ENCODE assay signal across 12 mouse cellular contexts in genomic region chr14:48674036-48674831, GRCm38 (mm10). TPM values are rescaled to one million over a fixed set of nuclear protein-coding genes. Genes with fewer than 3 reads are reported as not detected.
DNase-seq lines count a peak whose midpoint lies in the region; ATAC-seq and TF ChIP-seq lines count a peak whose summit lies in the region.
"Had no signal": no experiment of that assay in that cellular context is flagged by ENCODE, and none has a peak within 500 bp of the region (broad histone marks: within the 10 kb centered on the region; RNA-seq: fewer than 3 reads in every experiment).

No protein-coding gene starts in this region.

- no peaks in the 10 kb centered on the region for H3K36me3 ChIP-seq in heart, embryonic 10.5 days
- no peaks in the 10 kb centered on the region for H3K36me3 ChIP-seq in ES-E14 (ENCODE audit: control insufficient read depth, insufficient read depth, low read length, poor library complexity, severe bottlenecking)
- no peaks in the 10 kb centered on the region for H3K36me3 ChIP-seq in forebrain, embryonic 11.5 days (ENCODE audit: control insufficient read depth, insufficient read depth, low read length)
- no peaks in the 10 kb centered on the region for H3K36me3 ChIP-seq in limb, embryonic 14.5 days (ENCODE audit: control insufficient read depth, insufficient read depth, low read length)
- H3K36me3 ChIP-seq: liver, embryonic 12.5 days had no signal

- H3K9me3 ChIP-seq in heart, embryonic 10.5 days: no peaks in the 10 kb centered on the region
- no peaks in the 10 kb centered on the region for H3K9me3 ChIP-seq in ES-E14 (ENCODE audit: control insufficient read depth, insufficient read depth, low read depth, low read length)
- no peaks in the 10 kb centered on the region for H3K9me3 ChIP-seq in forebrain, embryonic 11.5 days (ENCODE audit: control insufficient read depth, low read length)
- H3K9me3 ChIP-seq in limb, embryonic 14.5 days (ENCODE audit: control insufficient read depth, low read length): no peaks in the 10 kb centered on the region
- H3K9me3 ChIP-seq: liver, embryonic 12.5 days had no signal

- no peak for TF ChIP-seq POLR2A in limb, embryonic 14.5 days (IDR thresholded peaks at IDR 0.05; ENCODE audit: borderline replicate concordance, extremely low read depth, insufficient read depth, insufficient read length)

- ATAC-seq in forebrain, embryonic 11.5 days (replicated peaks; ENCODE audit: low FRiP score): peak; percentile 51
- ATAC-seq in limb, embryonic 14.5 days (ENCODE audit: low FRiP score, low read depth): no peak
- no peak for ATAC-seq in megakaryocyte, adult 5-6 weeks (ENCODE audit: poor library complexity, severe bottlenecking)
- ATAC-seq: CD4-positive, CD25-positive, alpha-beta regulatory T cell, adult 4 months; intestine, embryonic 16.5 days; liver, embryonic 12.5 days had no signal

- H3K4me2 ChIP-seq in forebrain, embryonic 11.5 days (ENCODE audit: low read depth, low read length, severe bottlenecking): peak overlapping the region; percentile 75
- H3K4me2 ChIP-seq in limb, embryonic 14.5 days (replicated peaks; ENCODE audit: low read depth, low read length, severe bottlenecking): peak overlapping the region; percentile 17; the same call in 1 of the 2 replicates

- WGBS in heart, embryonic 10.5 days: 1% methylated on average over 36 of the region's 36 CpGs
- WGBS in forebrain, embryonic 11.5 days: 2% methylated on average over 36 of the region's 36 CpGs
- WGBS in limb, embryonic 14.5 days: 1% methylated on average over 36 of the region's 36 CpGs

- H3K4me1 ChIP-seq in heart, embryonic 10.5 days: peaks cover 13% of the 10 kb centered on the region
- peaks cover 3 to 4% of the 10 kb centered on the region in 2 experiments; a peak in 2 of 4 replicates for H3K4me1 ChIP-seq in ES-E14 (ENCODE audit: control insufficient read depth in 2 of 2, insufficient read depth in 2 of 2, low read length in 2 of 2, poor library complexity in 1 of 2)
- peaks cover 14% of the 10 kb centered on the region for H3K4me1 ChIP-seq in forebrain, embryonic 11.5 days (replicated peaks; ENCODE audit: control insufficient read depth, insufficient read depth, low read length)
- peaks cover 7% of the 10 kb centered on the region; the same call in 1 of the 2 replicates for H3K4me1 ChIP-seq in limb, embryonic 14.5 days (ENCODE audit: control insufficient read depth, insufficient read depth, low read length)

- H3K9ac ChIP-seq in ES-E14 (ENCODE audit: insufficient read depth, low read depth, low read length, poor library complexity, severe bottlenecking): peak overlapping the region; percentile 44
- H3K9ac ChIP-seq in forebrain, embryonic 11.5 days (ENCODE audit: low read length): peak overlapping the region; percentile 82
- H3K9ac ChIP-seq in limb, embryonic 14.5 days (ENCODE audit: low read depth, low read length, severe bottlenecking): no peak overlapping the region
- H3K9ac ChIP-seq: liver, embryonic 12.5 days had no signal

- H3K27ac ChIP-seq in heart, embryonic 10.5 days: no peak overlapping the region
- H3K27ac ChIP-seq in ES-E14 (ENCODE audit: insufficient read depth, low read depth, low read length, poor library complexity, severe bottlenecking): no peak overlapping the region
- peak overlapping the region; percentile 62 for H3K27ac ChIP-seq in forebrain, embryonic 11.5 days (ENCODE audit: low read depth, low read length)
- H3K27ac ChIP-seq in limb, embryonic 14.5 days (replicated peaks; ENCODE audit: low read depth, low read length): no peak overlapping the region
- H3K27ac ChIP-seq: liver, embryonic 12.5 days had no signal

- DNase-seq in heart, embryonic 10.5 days (ENCODE audit: low spot score): no peak
- DNase-seq in heart, adult 9 months (ENCODE audit: low spot score in 2 of 2): no peak
- DNase-seq in ES-E14 (ENCODE audit: low read depth, low spot score): no peak
- peak; percentile 64 for DNase-seq in forebrain, embryonic 11.5 days (ENCODE audit: low spot score)
- no peak for DNase-seq in limb, embryonic 14.5 days (ENCODE audit: low spot score)
- DNase-seq in testis, postnatal 14 days (ENCODE audit: low spot score): no peak
- no peak for DNase-seq in ovary, postnatal 10 days (ENCODE audit: low spot score)
- DNase-seq: adrenal gland, postnatal 25 days had no signal

- peaks cover 79% of the 10 kb centered on the region for H3K27me3 ChIP-seq in heart, embryonic 10.5 days (ENCODE audit: insufficient read depth, poor library complexity, severe bottlenecking)
- H3K27me3 ChIP-seq in forebrain, embryonic 11.5 days (ENCODE audit: control insufficient read depth, insufficient read depth, low read length): peaks cover 33% of the 10 kb centered on the region
- H3K27me3 ChIP-seq in limb, embryonic 14.5 days (ENCODE audit: control insufficient read depth, insufficient read depth, low read length): peaks cover 80% of the 10 kb centered on the region

- in situ Hi-C loops in ES-E14 (cut with MboI; ENCODE audit: low sequenced_read_pairs in 2 of 2, unreplicated experiment in 2 of 2): no loop called here

- peak overlapping the region; percentile 50 for H3K4me3 ChIP-seq in heart, embryonic 10.5 days
- peak overlapping the region; percentile 61 to 69 for H3K4me3 ChIP-seq in ES-E14 (ENCODE audit: insufficient read depth in 1 of 2, low read depth in 1 of 2, low read length in 2 of 2, poor library complexity in 1 of 2, severe bottlenecking in 1 of 2)
- peak overlapping the region; percentile 35 for H3K4me3 ChIP-seq in forebrain, embryonic 11.5 days (ENCODE audit: low read depth, low read length)
- H3K4me3 ChIP-seq in limb, embryonic 14.5 days (replicated peaks; ENCODE audit: low read length): peak overlapping the region; percentile 19
- H3K4me3 ChIP-seq: liver, embryonic 12.5 days had no signal

TF ChIP-seq in ES-E14, 5 proteins besides CTCF, POLR2A, EP300 and RAD21:
- TF ChIP-seq HCFC1 (IDR thresholded peaks at IDR 0.05; ENCODE audit: borderline replicate concordance, insufficient read depth, low read length): no peak
- TF ChIP-seq ZNF384 (IDR thresholded peaks at IDR 0.05; ENCODE audit: low read depth, low read length): no peak
- no peak for TF ChIP-seq CHD2 (IDR thresholded peaks at IDR 0.05; ENCODE audit: low read depth, low read length)
- no peak for TF ChIP-seq MAFK (IDR thresholded peaks at IDR 0.05; ENCODE audit: insufficient read depth, low read depth, low read length)
- no peak for TF ChIP-seq ZC3H11A (IDR thresholded peaks at IDR 0.05; ENCODE audit: borderline replicate concordance, low read depth, low read length)

RNA-seq across cellular contexts. Expression of gene Otx2, which starts 0.6 kb away (rescaled TPM):
- 0.20 and 0.57 TPM in 2 replicates for polyA plus RNA-seq in heart, embryonic 10.5 days (2016; fragmentation: Nextera tagmentation; extraction: Ambion mirVana)
- 12.3 and 16.3 TPM in 2 replicates for total RNA-seq in ES-E14 (2012; rRNA removed)
- polyA plus RNA-seq in forebrain, embryonic 11.5 days (2014; fragmentation: Nextera tagmentation; extraction: Ambion mirVana): 73.3 and 78.7 TPM in 2 replicates
- polyA plus RNA-seq in limb, embryonic 14.5 days (2012; rRNA removed): 0.04 TPM in 2 replicates
- polyA plus RNA-seq in limb, embryonic 14.5 days (2014; fragmentation: Nextera tagmentation; extraction: Ambion mirVana): not detected in 2 replicates
- not detected in 2 replicates for total RNA-seq in megakaryocyte, adult 5-6 weeks (2015)
- not detected in 2 replicates for total RNA-seq in megakaryocyte, adult 5-6 weeks (2017)
- total RNA-seq: adrenal gland, postnatal 25 days had no signal
- polyA plus RNA-seq: CD4-positive, CD25-positive, alpha-beta regulatory T cell, adult 4 months; intestine, embryonic 16.5 days; liver, embryonic 12.5 days had no signal

Comparison
In these comparisons a context has a peak if more than half of its experiments do, and no peak if none do; other contexts are left out.
1. RNA of gene Otx2, which starts 0.6 kb away (polyA plus RNA-seq): 73.3 to 78.7 TPM in forebrain, embryonic 11.5 days; 0.20 to 0.57 TPM in heart, embryonic 10.5 days and 0.04 TPM in limb, embryonic 14.5 days; every median in the first group is over 10 times any median in the second.
2. Peak in every context shown above with its lines, with median percentiles within 50 percentile points of each other: H3K4me3 ChIP-seq.